Mouse (Mus musculus): ENCODE data around the gene Slc17a5.

The Slc17a5 gene

DNA sequence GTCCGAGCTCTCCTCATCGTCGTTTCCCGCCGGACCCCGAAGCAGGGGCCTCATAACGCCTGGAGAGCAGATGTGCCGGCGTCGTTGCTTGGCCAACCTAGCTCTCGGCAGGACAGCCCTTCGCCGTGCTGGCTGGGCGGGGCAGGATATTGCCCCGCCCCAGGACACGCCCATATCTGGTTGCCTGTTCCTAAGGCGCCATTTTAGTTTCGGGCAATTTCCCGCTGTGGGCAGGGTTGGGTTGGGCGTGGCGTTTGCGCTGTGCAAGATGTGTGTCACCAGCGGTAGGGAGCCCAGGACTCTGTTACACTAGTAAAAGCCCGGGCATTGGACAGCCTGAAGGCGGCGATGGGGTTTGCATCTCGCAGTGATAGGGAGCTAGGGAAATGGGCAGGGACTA lies at the start of gene Slc17a5:
Slc17a5 (minus strand) TSS at position 128 of the 400 bp plus-strand sequence.
- DNase-seq (ENCODE audit: low spot score in 2 of 2), result peak; percentile 91 to 95

DNA sequence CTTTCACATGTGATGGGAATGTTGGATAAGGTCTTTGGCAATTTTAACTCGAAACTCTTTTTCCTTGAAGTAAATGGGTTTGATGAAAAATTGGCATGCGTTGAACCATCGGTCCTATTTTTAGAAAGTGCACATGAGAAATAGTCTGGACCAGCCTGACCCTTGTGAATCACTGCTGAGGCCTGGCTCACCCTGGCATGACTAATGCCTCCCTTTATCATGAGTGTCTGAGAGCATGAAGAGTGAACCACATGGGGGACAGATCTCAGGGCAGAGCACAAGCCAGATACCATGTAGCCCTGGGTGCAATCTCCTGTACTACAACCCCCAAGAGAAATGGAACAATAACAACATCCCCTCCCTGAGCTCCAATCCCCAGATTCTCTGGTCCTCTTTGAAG lies 46.1 kb upstream of the Slc17a5 start:
- no peak for DNase-seq (ENCODE audit: low spot score in 2 of 2)

DNA sequence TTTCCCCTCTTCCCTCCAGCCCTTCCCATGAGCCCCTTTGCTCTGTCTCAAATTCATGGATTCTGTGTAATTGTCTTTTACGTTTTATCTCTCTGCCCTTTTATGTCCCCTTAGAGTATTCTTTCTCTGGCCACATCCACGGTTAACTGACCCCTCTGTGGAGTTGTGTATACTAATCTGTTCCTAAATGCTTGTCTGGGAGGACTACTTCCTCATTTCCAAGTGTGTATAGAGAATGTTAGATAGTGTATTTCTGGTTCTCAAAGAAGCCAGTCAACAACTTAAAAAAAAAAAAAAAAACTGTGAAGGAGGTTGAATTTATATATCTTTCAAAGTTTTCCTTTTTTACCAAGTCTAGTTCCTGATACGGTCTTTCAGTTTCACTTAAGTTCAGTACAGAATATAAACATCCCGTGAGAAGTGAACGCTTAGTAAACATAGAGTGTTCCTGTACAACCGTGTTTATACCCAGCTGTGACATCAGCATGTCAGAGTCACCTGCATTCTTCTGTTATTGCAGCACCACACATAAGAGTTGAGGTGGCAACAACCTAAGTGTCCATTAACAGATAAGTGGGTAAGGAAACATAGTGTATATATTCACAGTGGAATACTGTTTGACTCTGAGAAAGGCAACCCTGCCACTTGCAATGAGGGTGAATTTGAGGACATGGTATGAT lies 44.1 kb upstream of the Slc17a5 start:
- no peak for DNase-seq (ENCODE audit: low spot score in 2 of 2)

DNA sequence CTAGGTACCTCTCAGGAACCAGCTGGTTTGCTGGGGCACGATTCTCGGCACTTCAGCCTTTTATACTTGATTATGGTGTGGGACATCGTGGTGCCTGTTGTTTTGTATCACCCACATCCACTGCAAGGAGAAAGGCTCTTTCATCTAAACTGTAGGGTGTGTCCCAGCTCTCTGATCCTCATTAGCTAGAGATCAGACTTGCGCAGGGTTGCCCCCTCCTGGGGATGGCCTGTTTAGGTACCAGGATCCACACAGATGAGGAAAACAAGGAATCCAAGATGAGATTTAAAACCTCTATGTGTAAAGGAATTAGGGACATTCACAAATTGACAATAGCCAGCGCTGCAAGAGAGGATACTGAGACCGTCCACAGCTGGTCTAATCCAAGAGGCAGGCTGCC lies 42.1 kb upstream of the Slc17a5 start:
- DNase-seq (ENCODE audit: low spot score in 2 of 2), result no peak

DNA sequence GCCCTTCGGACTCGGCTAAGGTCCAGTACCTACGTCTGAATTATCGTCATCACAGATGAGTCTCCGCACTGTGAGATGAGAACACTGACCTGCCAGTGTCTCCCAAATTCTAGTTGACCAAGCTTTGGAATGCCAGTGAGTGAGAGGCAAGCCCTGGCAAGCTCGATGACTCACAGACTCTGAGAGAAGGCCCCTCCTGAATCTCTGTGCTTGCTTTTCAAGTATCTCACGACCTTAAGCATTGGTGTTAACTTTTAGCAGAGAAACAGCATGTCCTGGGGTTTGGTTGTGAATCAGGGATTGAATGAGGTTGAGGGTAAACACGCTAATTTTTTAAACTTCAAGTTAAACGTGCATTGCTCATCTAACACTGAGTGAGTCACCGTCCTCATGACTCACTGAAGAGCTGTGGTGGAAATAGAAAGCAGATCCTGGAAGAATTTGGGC lies 35.5 kb upstream of the Slc17a5 start:
- DNase-seq (ENCODE audit: low spot score in 2 of 2), result no peak

DNA sequence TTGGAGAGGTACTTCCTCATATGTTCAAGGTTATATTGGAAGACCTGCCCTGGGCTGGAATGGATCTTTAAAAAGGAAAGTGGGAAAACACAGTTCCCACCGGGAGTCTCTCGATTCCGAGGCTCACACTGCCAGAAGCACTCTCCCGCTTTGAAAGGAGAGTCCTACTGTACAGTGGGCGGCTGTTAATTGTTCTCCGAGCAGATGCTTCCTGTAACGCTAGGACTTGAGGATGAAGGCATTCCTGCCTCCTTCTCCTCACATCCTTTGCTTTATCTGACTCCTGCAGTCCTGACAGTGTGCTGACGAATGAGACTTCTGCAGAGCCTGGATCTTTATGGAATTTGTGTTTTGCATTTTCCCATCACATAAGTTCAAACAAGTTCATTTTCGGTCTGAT lies 31.4 kb upstream of the Slc17a5 start:
- no peak for DNase-seq (ENCODE audit: low spot score in 2 of 2)

DNA sequence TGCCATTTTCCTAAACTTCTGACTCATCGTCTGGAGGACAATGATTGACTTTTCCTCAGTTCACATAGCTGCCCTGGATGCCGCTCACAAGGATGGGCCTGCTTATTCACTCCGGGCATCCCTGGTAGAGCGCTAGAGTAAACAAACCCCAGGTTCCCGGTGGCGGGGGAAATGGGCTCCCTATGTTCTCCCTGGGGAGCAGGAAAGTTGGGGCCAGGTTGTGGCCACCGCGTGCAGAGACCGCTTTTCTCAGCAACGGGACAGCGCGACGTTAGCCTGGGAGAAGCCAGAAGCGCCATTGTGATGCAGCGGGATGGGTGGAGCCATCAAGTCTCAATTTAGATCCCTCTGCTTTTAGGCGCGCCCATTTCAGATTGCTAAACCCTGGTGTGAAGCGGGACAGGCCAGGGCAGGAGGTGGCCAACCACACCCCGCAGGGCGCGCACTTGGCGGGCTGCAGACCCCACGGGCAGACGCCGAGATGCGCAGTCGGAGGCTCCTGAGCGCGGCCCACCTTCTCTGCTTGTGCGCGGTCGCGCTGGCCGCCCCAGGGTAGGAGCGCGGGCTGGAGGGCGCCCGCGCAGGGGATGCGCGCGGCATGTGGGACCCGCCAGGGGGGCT lies 27.7 kb upstream of the Slc17a5 start, which contains the start of gene Cd109:
Cd109 (plus strand) TSS at position 146 of the 621 bp plus-strand sequence.
- DNase-seq (ENCODE audit: low spot score in 2 of 2), result peak in 1 of 2 experiments; percentile 15

DNA sequence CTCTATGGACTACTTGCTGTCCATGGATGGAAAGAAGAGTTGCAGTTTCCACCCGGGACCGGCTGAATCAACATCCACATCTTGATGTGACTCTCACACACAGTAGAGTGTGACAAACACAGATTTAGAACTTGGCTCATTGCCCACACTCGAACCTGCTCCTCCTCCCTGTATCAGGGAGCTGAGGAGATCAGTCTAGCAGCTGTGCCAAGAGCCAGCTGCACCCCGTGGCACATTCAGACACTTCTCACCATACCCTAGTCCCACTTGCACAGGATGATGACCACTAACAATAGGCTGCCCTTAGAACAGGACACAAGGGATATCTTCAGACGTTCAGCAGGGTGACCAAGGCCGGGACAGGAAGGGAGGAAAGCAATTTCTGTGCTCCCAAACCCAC lies 26.4 kb upstream of the Slc17a5 start:
- no peak for DNase-seq (ENCODE audit: low spot score in 2 of 2)

DNA sequence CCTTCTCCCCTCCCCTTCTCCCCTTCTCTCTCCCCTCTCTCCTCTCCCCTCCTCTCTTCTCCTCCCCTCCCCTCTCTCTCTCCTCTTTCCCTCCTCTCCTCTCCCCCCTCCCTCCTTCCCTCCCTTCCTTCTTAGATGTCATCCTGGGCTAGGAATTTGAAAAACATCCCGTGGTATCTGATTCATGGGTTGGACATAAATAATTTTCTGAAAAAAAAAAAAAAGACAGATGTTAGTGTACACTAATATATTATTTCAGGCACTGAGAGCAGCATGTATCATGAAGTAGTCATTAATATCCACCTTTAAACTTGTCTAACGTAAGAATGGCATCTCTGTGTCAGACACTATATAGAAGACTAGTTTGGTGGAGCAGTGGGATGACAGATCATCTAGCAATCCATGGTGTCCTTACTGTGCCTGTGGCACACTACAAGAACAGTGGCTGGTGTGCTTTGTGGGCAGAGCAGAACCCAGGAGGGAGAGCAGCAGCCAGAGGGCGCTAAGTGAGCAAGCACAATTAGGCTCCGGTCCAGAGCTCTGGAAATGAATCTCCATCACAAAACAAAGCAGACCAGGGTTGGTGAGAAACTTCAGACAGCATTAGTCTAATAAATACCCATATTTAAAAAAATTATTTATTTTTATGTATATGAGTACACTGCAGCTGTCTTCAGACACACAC lies 13.3 kb upstream of the Slc17a5 start:
- no peak for DNase-seq (ENCODE audit: low spot score in 2 of 2)

DNA sequence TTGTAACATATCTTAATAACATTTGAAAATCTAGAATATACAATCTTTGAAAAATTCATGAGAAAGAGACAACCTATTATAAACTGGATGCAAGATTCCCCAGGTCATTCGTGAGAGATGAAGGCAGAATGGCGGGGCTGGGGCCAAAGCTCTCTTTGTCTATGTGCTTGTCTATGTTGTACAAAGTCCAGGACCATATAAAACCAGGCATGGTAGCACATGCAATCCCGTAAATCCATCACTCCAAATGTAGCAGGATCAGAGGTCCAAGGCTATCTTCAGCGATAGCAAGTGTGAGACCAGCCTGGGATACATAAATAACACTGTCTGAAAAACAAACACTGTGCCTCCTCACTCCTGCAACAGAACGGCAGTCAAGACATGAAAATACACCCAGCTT lies 12.1 kb upstream of the Slc17a5 start:
- DNase-seq (ENCODE audit: low spot score in 2 of 2), result no peak

DNA sequence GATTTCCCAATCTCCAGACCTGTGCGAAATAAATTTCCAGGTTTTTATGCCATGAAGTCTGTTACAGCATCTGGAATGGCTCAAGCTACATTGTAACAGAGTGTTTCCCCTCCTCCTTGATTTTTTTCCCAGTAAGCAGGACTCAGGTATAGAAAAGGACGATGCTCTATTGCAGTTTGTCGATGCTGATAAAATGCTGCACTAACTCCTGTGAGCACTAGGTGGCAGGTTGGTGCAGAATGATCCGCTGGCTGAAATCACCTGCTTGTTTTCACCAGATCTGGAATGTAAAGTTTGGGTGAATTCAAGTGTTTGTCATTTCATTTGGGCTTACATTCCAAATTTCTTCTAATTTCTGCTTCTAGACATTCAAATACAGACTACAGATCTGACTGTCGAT lies 9.0 kb upstream of the Slc17a5 start:
- peak in 1 of 2 experiments; percentile 53 for DNase-seq (ENCODE audit: low spot score in 2 of 2)

DNA sequence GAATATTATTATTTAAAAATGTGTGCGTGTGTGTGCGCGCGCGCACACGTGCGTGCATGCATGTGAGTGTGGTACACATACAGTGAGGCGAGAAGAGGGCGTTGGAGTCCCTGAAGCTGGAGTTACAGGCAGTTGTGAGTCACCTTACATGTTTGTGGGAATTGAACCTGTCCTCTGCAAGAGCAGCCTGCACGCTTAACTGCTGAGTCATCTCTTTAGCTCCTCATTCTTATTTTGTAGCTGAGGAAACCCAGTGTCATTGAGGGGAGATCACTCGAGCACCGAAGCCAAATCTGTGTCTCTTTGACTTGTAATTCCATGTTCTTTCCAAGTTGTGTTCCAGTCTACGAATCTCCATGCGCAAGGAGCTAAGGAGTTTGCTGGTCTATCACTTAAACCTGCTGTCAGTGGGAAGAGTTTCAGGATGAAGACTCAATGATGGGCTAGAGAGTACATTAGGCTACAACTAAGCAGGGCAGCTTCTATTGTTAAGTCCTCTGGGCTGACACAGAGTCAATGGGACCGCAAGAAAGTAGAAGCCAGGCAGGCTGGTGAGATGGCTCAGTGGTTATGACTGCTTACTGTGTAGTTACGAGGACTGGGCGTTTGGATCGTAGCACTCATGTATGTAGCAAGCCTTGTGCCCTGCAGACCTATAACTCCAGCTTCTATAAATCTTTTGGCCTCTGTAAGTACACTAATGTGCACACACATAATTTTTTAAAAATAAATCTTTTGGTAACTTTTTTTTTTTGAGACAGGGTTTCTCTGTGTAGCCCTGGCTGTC lies 8.1 kb upstream of the Slc17a5 start:
- DNase-seq (ENCODE audit: low spot score in 2 of 2), result no peak

DNA sequence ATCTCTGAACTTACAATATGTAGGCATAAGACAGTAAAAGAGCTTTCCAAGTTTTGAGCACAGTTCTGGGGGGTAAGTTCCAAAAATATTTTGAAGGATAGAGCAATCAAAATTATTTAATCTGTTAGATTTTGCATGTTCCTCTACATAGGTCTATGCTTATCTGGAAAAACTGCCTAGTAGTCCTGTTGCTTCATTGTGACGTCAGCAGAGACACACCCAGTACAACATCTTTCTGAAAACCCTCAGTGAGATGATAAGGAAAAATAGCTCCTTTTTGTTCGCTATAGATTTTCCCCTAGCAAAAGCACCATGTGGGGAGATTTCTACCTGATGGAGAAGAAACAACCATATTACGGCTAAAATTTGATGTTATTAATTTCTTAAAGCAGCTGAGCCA lies 7.4 kb upstream of the Slc17a5 start:
- DNase-seq (ENCODE audit: low spot score in 2 of 2), result no peak

DNA sequence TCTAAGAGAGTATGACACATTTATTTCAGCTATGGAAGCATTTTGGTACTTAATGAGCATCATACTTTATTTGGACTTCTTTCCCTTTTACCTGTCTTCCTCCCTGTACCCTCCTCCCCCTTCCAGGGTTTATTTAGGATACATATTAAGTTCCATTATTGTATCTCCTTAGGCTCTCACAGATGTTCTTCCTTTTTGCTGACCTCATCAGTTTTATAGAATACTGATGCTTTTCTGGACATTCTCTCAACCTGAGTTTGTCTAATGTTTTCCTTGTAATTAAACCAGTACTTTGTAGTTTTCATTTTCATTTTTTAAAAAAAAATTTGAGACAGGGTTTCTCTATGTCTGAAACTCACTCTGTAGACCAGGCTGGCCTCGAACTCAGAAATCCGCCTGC lies 2.6 kb upstream of the Slc17a5 start:
- DNase-seq (ENCODE audit: low spot score in 2 of 2), result no peak

DNA sequence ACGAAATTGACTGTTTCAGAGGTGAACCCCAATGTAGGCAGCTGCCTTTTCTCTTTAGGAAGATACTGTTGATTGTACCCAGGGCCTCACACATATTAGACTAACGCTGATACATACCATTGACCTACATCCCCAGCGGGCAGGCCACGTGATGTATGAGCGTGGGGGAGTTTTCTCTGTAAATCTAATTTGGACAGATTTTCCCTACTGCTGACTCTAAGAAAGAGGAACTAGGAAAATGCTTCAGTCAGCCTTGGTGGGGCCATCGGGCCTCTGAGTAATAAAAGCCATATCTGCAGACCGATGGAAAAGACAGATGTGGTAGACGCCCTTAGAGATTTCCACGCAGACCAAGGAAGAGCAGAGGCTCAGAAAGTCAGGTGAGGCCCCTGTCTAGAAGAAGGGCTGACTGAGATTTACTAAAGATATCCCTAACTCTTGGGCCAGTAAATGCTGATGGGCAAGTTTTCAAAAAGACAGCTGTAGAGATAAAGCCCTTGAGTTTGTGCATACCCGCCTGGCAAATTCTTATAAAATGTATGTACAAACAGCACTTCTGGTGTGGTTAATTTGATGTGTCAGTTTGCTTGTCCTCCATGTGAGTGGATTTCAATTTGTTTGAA lies 681 bp upstream of the Slc17a5 start:
- DNase-seq (ENCODE audit: low spot score in 2 of 2), result peak in 1 of 2 experiments; percentile 33

DNA sequence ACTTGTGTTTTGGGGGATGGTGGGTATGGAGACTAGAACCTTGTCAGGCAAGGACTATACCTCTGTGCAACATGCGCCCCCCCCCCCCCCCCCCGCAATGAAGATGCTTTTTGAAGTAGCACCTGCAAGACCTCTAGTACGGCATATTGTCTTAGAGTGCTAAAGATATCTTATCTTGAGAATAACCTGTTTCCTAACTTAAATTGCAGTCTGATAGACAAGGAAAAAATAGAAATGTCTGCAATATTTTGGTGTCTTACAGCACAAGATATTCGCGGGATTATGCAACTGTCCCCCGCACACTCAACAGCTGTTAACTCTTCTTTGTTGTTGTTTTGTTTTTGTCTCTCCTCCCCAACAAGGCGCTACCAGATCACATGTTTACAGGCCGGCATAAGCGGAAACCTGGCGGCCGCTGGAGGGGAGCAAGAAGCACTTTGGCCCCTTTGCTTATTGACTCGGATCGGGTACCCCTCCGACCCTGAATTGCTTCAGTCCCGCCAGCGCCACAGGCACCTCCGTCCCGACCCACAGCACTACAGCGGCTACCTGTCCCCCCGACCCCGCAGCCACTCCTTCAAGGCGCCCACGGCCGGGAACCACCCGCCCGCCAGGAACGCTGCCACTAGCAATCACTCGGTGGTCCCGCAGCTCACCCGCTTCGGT lies 490 bp downstream of the Slc17a5 start:
- peak in 1 of 2 experiments; percentile 58 for DNase-seq (ENCODE audit: low spot score in 2 of 2)

DNA sequence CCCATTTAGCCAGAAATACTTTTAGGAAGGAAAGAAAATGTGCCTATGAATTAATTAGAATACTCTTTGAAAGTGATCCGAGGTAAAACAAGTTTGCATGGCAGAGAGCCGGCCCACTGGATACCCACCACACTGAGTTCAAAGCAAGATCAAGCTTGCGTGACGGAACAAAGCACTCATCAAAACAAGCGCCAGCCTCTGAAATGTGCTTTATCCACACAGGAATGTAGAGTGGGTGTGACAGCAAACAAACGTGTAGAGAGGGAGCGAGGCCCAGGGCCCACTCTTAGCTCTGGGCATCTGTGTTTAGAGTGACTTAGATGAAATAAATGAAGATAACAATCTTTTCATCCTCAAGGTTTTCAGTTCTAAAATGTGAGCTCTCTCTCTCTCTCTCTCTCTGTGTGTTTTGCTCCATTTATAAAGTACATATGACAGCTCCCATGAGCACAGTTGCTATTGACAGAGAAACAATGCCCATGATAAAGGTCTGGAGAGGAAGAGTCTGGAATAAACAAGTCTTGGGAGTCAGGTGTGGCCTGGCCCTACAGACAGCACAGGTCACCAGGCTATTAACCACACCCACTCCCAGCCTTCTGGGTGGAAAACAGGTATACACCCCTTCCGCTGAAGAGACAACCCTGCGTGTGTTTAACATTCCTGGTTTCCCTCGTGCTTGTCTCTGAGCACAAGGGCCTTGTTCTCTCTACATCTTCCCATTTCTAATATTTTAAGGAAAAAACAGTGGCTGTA lies 8.0 kb downstream of the Slc17a5 start:
- no peak for DNase-seq (ENCODE audit: low spot score in 2 of 2)

DNA sequence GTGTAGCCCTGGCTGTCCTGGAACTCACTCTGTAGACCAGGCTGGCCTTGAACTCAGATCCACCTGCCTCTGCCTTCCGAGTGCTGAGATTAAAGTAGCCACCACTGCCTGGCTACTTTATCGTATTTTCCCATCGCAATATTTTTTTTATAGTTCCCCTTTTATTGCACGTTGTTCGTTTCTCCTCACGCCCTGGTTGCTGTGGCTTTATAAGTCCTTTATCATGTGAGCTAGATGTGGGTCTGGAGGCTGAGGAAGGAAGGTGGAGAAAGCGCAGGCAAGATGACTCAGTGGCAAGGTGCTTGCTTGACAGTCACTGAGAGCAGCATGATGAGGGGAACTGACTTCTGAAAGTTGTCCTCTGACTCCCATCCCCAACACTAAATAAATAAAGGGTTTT lies 9.0 kb downstream of the Slc17a5 start:
- DNase-seq (ENCODE audit: low spot score in 2 of 2), result no peak

DNA sequence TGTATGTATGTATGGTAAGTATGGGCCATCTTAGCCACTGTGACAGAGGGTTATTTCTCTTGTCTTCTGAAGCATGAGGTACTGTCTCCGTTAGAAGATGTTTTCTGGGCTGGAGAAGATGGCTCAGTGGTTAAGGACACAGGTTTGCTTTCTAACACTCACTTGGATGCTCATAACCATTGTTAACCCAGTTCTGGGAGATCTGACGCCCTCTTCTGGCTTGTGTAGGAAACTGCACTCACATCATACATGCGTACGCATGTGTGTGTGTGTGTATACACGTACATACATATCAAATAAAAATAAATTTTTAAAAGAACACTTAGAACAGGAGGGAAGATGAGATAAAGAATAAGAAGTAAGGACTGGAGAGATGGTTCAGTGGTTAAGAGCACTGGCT lies 11.4 kb downstream of the Slc17a5 start:
- no peak for DNase-seq (ENCODE audit: low spot score in 2 of 2)

DNA sequence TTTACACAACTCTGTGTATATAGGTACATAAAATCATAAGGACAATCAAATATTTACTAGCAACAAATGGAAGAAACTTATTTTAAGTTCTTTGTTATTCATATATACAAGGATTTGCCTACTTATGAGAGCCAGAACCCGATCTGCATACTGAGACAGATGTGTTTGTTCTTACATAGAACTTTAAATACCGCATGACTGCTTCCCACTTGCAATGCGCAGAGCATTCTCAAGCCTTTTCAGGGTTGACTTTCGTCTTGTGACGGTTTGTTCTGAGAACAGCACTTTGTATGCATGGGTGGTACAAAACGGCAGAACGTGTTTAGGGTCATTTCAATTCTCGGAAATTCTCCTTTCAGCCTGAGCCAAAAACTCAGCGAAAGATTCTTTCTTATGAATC lies 17.9 kb downstream of the Slc17a5 start:
- no peak for DNase-seq (ENCODE audit: low spot score in 2 of 2)
